Mouse (Mus musculus) erythroblast, embryonic 14.5 days (primary cell): ENCODE measurements around the gene Cldn6.

Experiments used
- GATA1 ChIP-seq: IDR thresholded peaks from 2 replicates; pipeline ENCODE4 v1.6.1; 2012; ENCODE audit warnings: low read length, inconsistent platforms, mixed read lengths
- TAL1 ChIP-seq: IDR thresholded peaks from 3 replicates; pipeline ENCODE4 v1.6.1; 2012; ENCODE audit warnings: low read length, inconsistent platforms, mixed read lengths

DNA sequence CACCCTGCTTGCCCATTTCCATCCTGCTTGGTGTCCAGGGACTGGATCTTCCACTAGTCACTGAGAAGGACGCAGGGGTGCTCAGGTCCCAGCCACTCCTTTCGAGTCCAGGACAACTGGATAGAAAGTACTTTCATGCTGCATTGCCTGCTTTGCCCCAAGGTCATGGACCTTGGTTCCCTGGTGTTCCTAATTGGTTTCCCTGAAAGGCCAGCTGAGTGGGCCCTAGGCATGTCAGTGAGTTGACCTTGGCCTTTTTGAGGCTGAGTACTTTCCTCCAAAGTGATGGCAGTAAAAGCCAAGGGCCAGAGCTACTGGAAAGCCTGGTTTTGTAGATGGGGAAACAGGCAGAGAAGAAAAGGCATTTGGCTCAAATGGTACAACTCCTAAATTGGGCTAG is 42.8 kb downstream of the Cldn6 start:
- TF ChIP-seq TAL1 (no peak), GATA1 (no peak)
